Mouse (Mus musculus) bone marrow, adult 2 months (tissue): ENCODE data around the gene Dusp14.

Experiments
- CTCF ChIP-seq: fragments of 200-500 bp; IDR thresholded peaks from 2 replicates; pipeline ENCODE4 v1.5.1; 2011; ENCODE audit warnings: low read length, control low read depth; ENCODE audit not compliant: control insufficient read depth, insufficient read depth
- POLR2A ChIP-seq: fragments of 200-500 bp; IDR thresholded peaks from 2 replicates; pipeline ENCODE4 v1.6.1; 2011; ENCODE audit warnings: low read depth, mild to moderate bottlenecking, control low read depth, low read length, borderline replicate concordance; ENCODE audit not compliant: control insufficient read depth

GRCm38 (mm10) chr11:84078601-84079000, 9.5 kb upstream of the Dusp14 start:
- TF ChIP-seq CTCF (no peak), POLR2A (no peak)
